ENCODE assay signal across 23 mouse cellular contexts in the genomic region with DNA sequence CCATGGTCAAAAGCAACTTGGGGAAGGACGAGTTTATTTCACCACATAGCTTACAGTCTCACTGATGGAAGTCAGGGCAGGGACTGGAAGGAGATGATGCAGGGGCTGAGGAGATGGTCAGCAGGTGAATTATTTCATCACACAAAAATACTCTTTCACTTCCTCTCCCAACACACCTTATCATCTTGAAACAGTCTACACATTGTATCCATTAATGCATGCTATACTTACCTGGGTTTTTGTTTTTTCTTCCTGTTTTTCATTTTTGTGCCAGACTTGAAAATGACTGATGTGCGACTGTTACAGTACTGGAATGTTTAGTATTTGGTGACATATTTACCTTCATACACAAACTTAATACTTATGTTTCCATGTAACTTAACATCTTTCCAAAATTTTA. TPM values are rescaled to one million over a fixed set of nuclear protein-coding genes. Genes with fewer than 3 reads are reported as not detected.
DNase-seq lines count a peak whose midpoint lies in the region; ATAC-seq and TF ChIP-seq lines count a peak whose summit lies in the region.
"Had no signal": no experiment of that assay in that cellular context is flagged by ENCODE, and none has a peak within 500 bp of the region (broad histone marks: within the 10 kb centered on the region; RNA-seq: fewer than 3 reads in every experiment).

No protein-coding gene starts in this region.

- TF ChIP-seq EP300 in MEL (IDR thresholded peaks at IDR 0.05; ENCODE audit: low read depth in 1 of 2, low read length in 2 of 2), result peak; percentile 75 to 78

- peaks cover 3 to 11% of the 10 kb centered on the region in 2 experiments for H3K36me3 ChIP-seq in MEL (ENCODE audit: control insufficient read depth in 1 of 2, insufficient read depth in 2 of 2, low read length in 2 of 2)
- H3K36me3 ChIP-seq in hindbrain, embryonic 16.5 days (ENCODE audit: control insufficient read depth, insufficient read depth, low read length), result 0 out of 2 replicates have a peak, but pooled peaks cover 6% of the 10 kb centered on the region

- TF ChIP-seq RAD21 in MEL (IDR thresholded peaks at IDR 0.05; ENCODE audit: low read depth, low read length), result no peak

- H3K9ac ChIP-seq in MEL (ENCODE audit: control insufficient read depth, low read depth, low read length, poor library complexity, severe bottlenecking), result no peak overlapping the region
- no peak overlapping the region for H3K9ac ChIP-seq in hindbrain, embryonic 16.5 days (ENCODE audit: low read depth, low read length)

- H3K27me3 ChIP-seq in MEL (ENCODE audit: control insufficient read depth in 1 of 2, insufficient read depth in 2 of 2, low read length in 2 of 2), result no peaks in the 10 kb centered on the region
- no peaks in the 10 kb centered on the region for H3K27me3 ChIP-seq in hindbrain, embryonic 16.5 days (replicated peaks; ENCODE audit: control insufficient read depth, insufficient read depth, low read length)
- H3K27me3 ChIP-seq: CH12.LX, Patski had no signal

- H3K9me3 ChIP-seq in MEL (replicated peaks; ENCODE audit: insufficient read depth, low read length), result no peaks in the 10 kb centered on the region
- no peaks in the 10 kb centered on the region for H3K9me3 ChIP-seq in hindbrain, embryonic 16.5 days (ENCODE audit: control insufficient read depth, low read length)
- H3K9me3 ChIP-seq: G1E had no signal

- no peak for TF ChIP-seq POLR2A in MEL (IDR thresholded peaks at IDR 0.05; ENCODE audit: control insufficient read depth in 1 of 2, insufficient read depth in 1 of 2, low read depth in 1 of 2, low read length in 2 of 2, poor library complexity in 1 of 2)

- H3K4me3 ChIP-seq in MEL (ENCODE audit: control insufficient read depth in 1 of 2, insufficient read depth in 1 of 2, low read depth in 2 of 2, low read length in 2 of 2), result no peak overlapping the region
- no peak overlapping the region for H3K4me3 ChIP-seq in hindbrain, embryonic 16.5 days (ENCODE audit: low read length)

- no peak for TF ChIP-seq CTCF in MEL (IDR thresholded peaks at IDR 0.05 in 2 of 3, conservative IDR thresholded peaks at IDR 0.05 in 1 of 3; ENCODE audit: control insufficient read depth in 1 of 3, insufficient read depth in 1 of 3, low read depth in 2 of 3, low read length in 3 of 3, poor library complexity in 1 of 3, severe bottlenecking in 1 of 3)

- DNase-seq in MEL (ENCODE audit: low read depth, low spot score), result peak; percentile 28
- DNase-seq in MEL-GATA-1-ER (ENCODE audit: extremely low read depth, low read depth), result peak; percentile 20
- no peak for DNase-seq in heart, adult 11 months
- DNase-seq: adrenal gland, adult 2 months; adrenal gland, adult 8-10 months; adrenal gland, postnatal 10 days; adrenal gland, postnatal 14 days; adrenal gland, postnatal 25 days; adrenal gland, postnatal 36 days; B cell, adult 2 months; cerebellum, adult 11 months; cerebellum, adult 11-12 months; cerebellum, adult 18-20 months; cerebellum, adult 2 months; cerebellum, adult 8-10 months had no signal

- no peak overlapping the region for H3K4me2 ChIP-seq in hindbrain, embryonic 16.5 days (ENCODE audit: low read length)

- H3K79me2 ChIP-seq in MEL (ENCODE audit: control insufficient read depth, insufficient read depth, low read length, poor library complexity), result no peaks in the 10 kb centered on the region

- WGBS in hindbrain, embryonic 16.5 days, result 94% methylated on average over 2 of the region's 2 CpGs

- H3K4me1 ChIP-seq in MEL (ENCODE audit: control insufficient read depth in 1 of 2, insufficient read depth in 2 of 2, low read length in 2 of 2), result peaks cover 0 to 2% of the 10 kb centered on the region in 2 experiments; a peak in 1 of 4 replicates
- H3K4me1 ChIP-seq in hindbrain, embryonic 16.5 days (ENCODE audit: control insufficient read depth, insufficient read depth, low read depth, low read length), result no peaks in the 10 kb centered on the region

- no peak overlapping the region for H3K27ac ChIP-seq in MEL (ENCODE audit: control insufficient read depth, low read depth, low read length)
- H3K27ac ChIP-seq in hindbrain, embryonic 16.5 days (ENCODE audit: low read depth, low read length), result no peak overlapping the region

- ATAC-seq in hindbrain, embryonic 16.5 days, result no peak
- ATAC-seq: activated CD4-positive, CD25-positive, alpha-beta regulatory T cell, adult 4 months; CD4-positive, CD25-positive, alpha-beta regulatory T cell, adult 4 months; Patski had no signal

TF ChIP-seq in MEL, 35 proteins besides CTCF, POLR2A, EP300 and RAD21:
- peak; percentile 67 for TF ChIP-seq GATA1 (IDR thresholded peaks at IDR 0.05; ENCODE audit: low read depth, low read length)
- TF ChIP-seq MYB (IDR thresholded peaks at IDR 0.05; ENCODE audit: low read depth, low read length), result no peak
- peak; percentile 57 for TF ChIP-seq ETS1 (IDR thresholded peaks at IDR 0.05; ENCODE audit: low read depth, low read length)
- TF ChIP-seq KAT2A (conservative IDR thresholded peaks at IDR 0.05; ENCODE audit: low read depth, low read length), result no peak
- no peak for TF ChIP-seq USF2 (IDR thresholded peaks at IDR 0.05; ENCODE audit: borderline replicate concordance in 1 of 2, insufficient read depth in 1 of 2, low read depth in 1 of 2, low read length in 2 of 2)
- TF ChIP-seq SIN3A (IDR thresholded peaks at IDR 0.05; ENCODE audit: low read length), result 0 out of 2 replicates have a peak, but pooled peaks have one; percentile 28
- TF ChIP-seq TCF12 (IDR thresholded peaks at IDR 0.05; ENCODE audit: low read depth, low read length), result peak; percentile 59; the same call in 1 of the 2 replicates
- TF ChIP-seq ELF1 (IDR thresholded peaks at IDR 0.05; ENCODE audit: low read depth, low read length), result no peak
- TF ChIP-seq TAL1 (IDR thresholded peaks at IDR 0.05; ENCODE audit: low read length), result peak; percentile 48
- no peak for TF ChIP-seq ZKSCAN1 (IDR thresholded peaks at IDR 0.05; ENCODE audit: low read depth, low read length)

RNA-seq across cellular contexts. Expression of a gene that starts 13.0 kb away (rescaled TPM):
- 5.3 and 5.7 TPM in 2 replicates for total RNA-seq in MEL (2012; rRNA removed)
- polyA plus RNA-seq in MEL (2012; ENCODE audit: insufficient read depth in 1 of 2, insufficient read length in 2 of 2, low read depth in 1 of 2, low replicate concordance in 2 of 2, missing spikeins in 1 of 2), result 1 to 10 TPM in 1 of 2 experiments, not detected in 1; 6.5 TPM
- 5.3 and 5.8 TPM in 2 replicates for polyA plus RNA-seq in hindbrain, embryonic 16.5 days (2015; fragmentation: Nextera tagmentation; extraction: Ambion mirVana)

RNA-seq across cellular contexts. Expression of a gene that starts 50.4 kb away (rescaled TPM):
- 0.04 TPM in 1 of 2 replicates, not detected in the other for total RNA-seq in MEL (2012; rRNA removed)
- not detected for polyA plus RNA-seq in MEL (2012; ENCODE audit: insufficient read depth in 1 of 2, insufficient read length in 2 of 2, low read depth in 1 of 2, low replicate concordance in 2 of 2, missing spikeins in 1 of 2)
- polyA plus RNA-seq in hindbrain, embryonic 16.5 days (2015; fragmentation: Nextera tagmentation; extraction: Ambion mirVana), result 0.09 and 0.15 TPM in 2 replicates
- total RNA-seq: ES-E14 had no signal
- polyA plus RNA-seq: C2C12; cerebellum, adult 2 months; Patski had no signal
